Mouse (Mus musculus): ENCODE data around the gene Ttc13.

GRCm38 (mm10) chr8:124715736-124716135 lies 6.0 kb downstream of the Ttc13 start:
- TF ChIP-seq CTCF (IDR thresholded peaks at IDR 0.05; ENCODE audit: control insufficient read depth, insufficient read depth, insufficient replicate concordance, low read depth, low read length) (no peak), POLR2A (IDR thresholded peaks at IDR 0.05; ENCODE audit: control insufficient read depth, low read depth, low read length) (no peak)
